Mouse (Mus musculus) heart, embryonic 14.5 days (tissue): Measurements from ENCODE around the gene Fgf18. TPM values are rescaled to one million over a fixed set of nuclear protein-coding genes. Genes with fewer than 3 reads are reported as not detected.
A peak's percentile ranks its signal among the peaks of the same experiment; 100 is the strongest.

Experiments
- ATAC-seq: fragments of 200-750 bp; cut with Nextera tagmentation; 2 replicates; pipeline ENCODE4 v1.8.0; 2017; ENCODE audit warnings: low read depth, moderate TSS enrichment; ENCODE audit not compliant: insufficient number of reproducible peaks, insufficient read depth, low FRiP score
- H3K27ac ChIP-seq, 2 experiments: fragments of 200-500 bp in 1 of 2; fragments of 300-500 bp in 1 of 2; sonication (generic) in 1 of 2; replicated peaks in 1 of 2; 2 replicates each; pipeline ENCODE4 v1.5.1; 2012 to 2014; ENCODE audit warnings: low read depth in 2 of 2, low read length in 2 of 2, control low read depth in 1 of 2, mild to moderate bottlenecking in 1 of 2, mixed read lengths in 1 of 2; ENCODE audit not compliant: control insufficient read depth in 1 of 2, insufficient read depth in 1 of 2
- H3K27me3 ChIP-seq: fragments of 300-500 bp; sonication (generic); 2 replicates; pipeline ENCODE4 v1.6.1; 2014; ENCODE audit warnings: mild to moderate bottlenecking, low read length, control low read depth; ENCODE audit not compliant: control insufficient read depth, insufficient read depth
- H3K36me3 ChIP-seq: fragments of 300-500 bp; sonication (generic); 2 replicates; pipeline ENCODE4 v1.6.1; 2014; ENCODE audit warnings: mild to moderate bottlenecking, control low read depth, low read length, mixed read lengths; ENCODE audit not compliant: control insufficient read depth, insufficient read depth
- H3K4me1 ChIP-seq, 2 experiments: fragments of 200-500 bp in 1 of 2; fragments of 300-500 bp in 1 of 2; sonication (generic) in 1 of 2; 2 replicates each; pipeline ENCODE4 v1.6.1; 2012 to 2014; ENCODE audit warnings: low read length in 2 of 2, control low read depth in 1 of 2, mixed read lengths in 1 of 2; ENCODE audit not compliant: control insufficient read depth in 2 of 2, insufficient read depth in 2 of 2
- H3K4me2 ChIP-seq: fragments of 300-500 bp; sonication (generic); 2 replicates; pipeline ENCODE4 v1.6.1; 2014; ENCODE audit warnings: mild to moderate bottlenecking, low read length
- H3K4me3 ChIP-seq, 2 experiments: fragments of 200-500 bp in 1 of 2; fragments of 300-500 bp in 1 of 2; sonication (generic) in 1 of 2; 2 replicates each; pipeline ENCODE4 v1.5.1; 2012 to 2014; ENCODE audit warnings: low read length in 2 of 2, mild to moderate bottlenecking in 2 of 2, control low read depth in 1 of 2, low read depth in 1 of 2, moderate library complexity in 1 of 2; ENCODE audit not compliant: control insufficient read depth in 1 of 2, insufficient read depth in 1 of 2
- H3K9ac ChIP-seq: fragments of 300-500 bp; sonication (generic); 2 replicates; pipeline ENCODE4 v1.6.1; 2014; ENCODE audit warnings: mild to moderate bottlenecking, low read length
- H3K9me3 ChIP-seq: fragments of 300-500 bp; sonication (generic); 2 replicates; pipeline ENCODE4 v1.6.1; 2016; ENCODE audit warnings: low read length, control low read depth; ENCODE audit not compliant: control insufficient read depth
- WGBS: fragments of 180-500 bp; shearing (Covaris S2); extraction: QIAGEN DNeasy Blood & Tissue Kit; methylation state at CpG from one replicate; pipeline ENCODE4 v1.1.7; 2014; 5-methylcytosine and 5-hydroxymethylcytosine counted together
- polyA plus RNA-seq: library from polyadenylated mRNA; unstranded; fragments of >200 nt; fragmentation: Nextera tagmentation; extraction: Ambion mirVana; gene quantifications from 2 replicates; pipeline ENCODE4 v1.2.1, GENCODE M21; 2014

Gene Fgf18
- polyA plus RNA-seq, 1 experiment from 2014 or later, result 7.9 TPM

DNA sequence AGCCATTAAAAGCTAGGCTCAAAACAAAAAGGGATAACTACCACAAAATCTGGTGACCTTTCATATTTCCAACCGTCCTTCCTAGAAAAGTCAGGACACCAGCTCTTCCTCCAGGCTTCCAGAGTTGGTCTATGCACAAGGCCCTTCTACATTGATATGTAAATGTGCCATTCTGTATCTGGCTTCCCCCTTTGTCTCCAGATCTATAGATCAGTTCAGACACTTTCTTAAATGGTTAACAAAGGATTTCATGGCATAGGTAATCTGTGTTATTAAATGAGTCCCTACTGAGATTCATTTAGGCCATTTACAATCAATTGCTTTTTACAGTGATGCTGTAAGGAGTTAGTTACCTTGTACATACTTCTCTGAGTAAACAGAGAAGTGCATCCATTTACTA is 32.6 kb upstream of the Fgf18 start:
- no peak for ATAC-seq
- Histone ChIP-seq H3K27ac (no peak overlapping the region), H3K9ac (no peak overlapping the region), H3K9me3 (no peaks in the 10 kb centered on the region), H3K4me1 (peaks cover 0 to 4% of the 10 kb centered on the region in 2 experiments; a peak in 2 of 4 replicates), H3K36me3 (no peaks in the 10 kb centered on the region), H3K27me3 (peaks cover 37% of the 10 kb centered on the region), H3K4me2 (no peak overlapping the region), H3K4me3 (no peak overlapping the region)
- 83% methylated on average over 1 of the region's 1 CpGs for WGBS

DNA sequence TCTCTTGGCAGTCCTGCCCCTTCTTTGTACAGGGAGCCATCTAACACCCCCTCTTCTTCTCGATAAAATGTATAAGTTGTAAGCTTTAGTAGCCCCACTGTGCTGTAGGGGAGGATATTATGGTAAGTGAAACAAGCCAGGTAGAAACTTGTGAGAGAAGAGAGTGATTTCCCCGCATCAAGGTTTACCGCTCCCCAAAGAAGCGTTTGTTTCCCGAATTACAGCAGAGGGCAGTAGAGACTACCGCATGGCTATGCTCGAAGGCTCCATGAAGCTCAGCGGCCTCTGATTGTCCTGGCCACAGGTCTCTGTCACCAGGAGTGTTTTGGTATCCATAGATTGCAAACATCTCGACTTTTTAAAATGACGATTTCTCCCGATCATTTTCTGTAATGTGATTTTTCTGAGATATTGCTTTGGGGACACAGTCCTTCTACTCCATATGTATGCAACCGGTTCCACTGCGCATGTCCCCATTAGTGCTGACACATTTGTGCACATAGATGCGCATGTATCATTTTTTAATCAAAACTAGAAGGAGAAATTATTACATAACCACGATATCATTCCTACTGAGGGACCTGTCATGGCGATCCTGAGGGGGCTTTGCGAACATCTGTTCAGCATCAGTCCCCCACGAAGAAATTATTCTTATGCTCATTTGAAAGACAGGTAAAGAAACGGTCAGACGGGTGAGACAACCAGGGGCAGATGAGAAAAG is 29.5 kb upstream of the Fgf18 start:
- Histone ChIP-seq H3K4me2 (no peak overlapping the region), H3K4me3 (no peak overlapping the region), H3K27me3 (peaks cover 47% of the 10 kb centered on the region), H3K27ac (no peak overlapping the region), H3K9me3 (no peaks in the 10 kb centered on the region), H3K36me3 (no peaks in the 10 kb centered on the region), H3K9ac (no peak overlapping the region), H3K4me1 (peaks cover 0 to 4% of the 10 kb centered on the region in 2 experiments; a peak in 2 of 4 replicates)
- no peak for ATAC-seq
- WGBS, result 28% methylated on average over 20 of the region's 20 CpGs

- H3K4me2 ChIP-seq, result no peak overlapping the region
- H3K36me3 ChIP-seq, result no peaks in the 10 kb centered on the region
- peaks cover 0 to 1% of the 10 kb centered on the region in 2 experiments; a peak in 2 of 4 replicates for H3K4me1 ChIP-seq
- H3K4me3 ChIP-seq, result no peak overlapping the region
- H3K9ac ChIP-seq, result no peak overlapping the region
- 56% methylated on average over 2 of the region's 3 CpGs for WGBS
- ATAC-seq, result no peak
- no peak overlapping the region for H3K27ac ChIP-seq
- peaks cover 55% of the 10 kb centered on the region for H3K27me3 ChIP-seq
- H3K9me3 ChIP-seq, result no peaks in the 10 kb centered on the region
Measured at GRCm38 (mm10) chr11:33175768-33176167, 28.6 kb upstream of the Fgf18 start.

GRCm38 (mm10) chr11:33170489-33170888 is 23.3 kb upstream of the Fgf18 start:
- no peaks in the 10 kb centered on the region for H3K9me3 ChIP-seq
- H3K4me3 ChIP-seq, result no peak overlapping the region
- no peaks in the 10 kb centered on the region for H3K4me1 ChIP-seq
- no peak overlapping the region for H3K27ac ChIP-seq
- peaks cover 24% of the 10 kb centered on the region; the same call in 1 of the 2 replicates for H3K27me3 ChIP-seq
- no peak overlapping the region for H3K4me2 ChIP-seq
- no peak for ATAC-seq
- 12% methylated on average over 9 of the region's 9 CpGs for WGBS
- no peaks in the 10 kb centered on the region for H3K36me3 ChIP-seq
- H3K9ac ChIP-seq, result no peak overlapping the region

DNA sequence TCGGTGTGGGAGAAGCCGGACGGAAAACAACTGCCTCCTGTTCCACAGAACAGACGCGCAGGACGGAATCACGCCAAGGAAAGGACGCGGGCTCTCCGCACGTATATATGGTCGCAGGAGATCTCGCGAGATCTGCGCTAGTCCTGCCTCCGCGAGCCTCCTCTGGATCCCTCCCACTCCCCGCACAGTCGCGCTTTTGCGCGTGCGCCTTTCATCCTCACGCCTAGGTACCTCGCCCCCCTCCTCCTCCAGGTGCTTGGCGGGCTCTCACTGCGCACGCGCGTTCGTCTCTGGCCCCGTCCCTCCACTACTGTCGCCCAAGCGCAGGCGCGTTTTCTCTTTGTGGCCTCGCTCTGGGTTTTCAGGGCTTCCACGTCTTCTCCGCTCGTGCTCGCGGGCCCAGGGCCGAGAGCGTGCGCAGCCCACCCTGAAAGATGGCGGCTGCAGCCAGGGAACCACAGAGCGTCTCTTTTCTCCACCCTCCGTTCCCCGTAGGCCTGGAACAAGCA is 15.9 kb upstream of the Fgf18 start, which contains the start of gene Npm1:
Gene Npm1, minus strand, starts transcription at position 209 of the 509 bp plus-strand sequence.
- Histone ChIP-seq H3K4me3 (peak within 1 kb of the TSS; percentile 92 to 99), H3K27me3 (no peaks in the 10 kb centered on the region), H3K4me2 (peak within 1 kb of the TSS; percentile 93), H3K9ac (peak within 1 kb of the TSS; percentile 98), H3K4me1 (peaks cover 4 to 15% of the 10 kb centered on the region in 2 experiments), H3K36me3 (peaks cover 34% of the 10 kb centered on the region), H3K9me3 (no peaks in the 10 kb centered on the region), H3K27ac (peak within 1 kb of the TSS; percentile 90 to 96)
- peak; percentile 98 for ATAC-seq
- WGBS, result 6% methylated on average over 49 of the region's 49 CpGs

DNA sequence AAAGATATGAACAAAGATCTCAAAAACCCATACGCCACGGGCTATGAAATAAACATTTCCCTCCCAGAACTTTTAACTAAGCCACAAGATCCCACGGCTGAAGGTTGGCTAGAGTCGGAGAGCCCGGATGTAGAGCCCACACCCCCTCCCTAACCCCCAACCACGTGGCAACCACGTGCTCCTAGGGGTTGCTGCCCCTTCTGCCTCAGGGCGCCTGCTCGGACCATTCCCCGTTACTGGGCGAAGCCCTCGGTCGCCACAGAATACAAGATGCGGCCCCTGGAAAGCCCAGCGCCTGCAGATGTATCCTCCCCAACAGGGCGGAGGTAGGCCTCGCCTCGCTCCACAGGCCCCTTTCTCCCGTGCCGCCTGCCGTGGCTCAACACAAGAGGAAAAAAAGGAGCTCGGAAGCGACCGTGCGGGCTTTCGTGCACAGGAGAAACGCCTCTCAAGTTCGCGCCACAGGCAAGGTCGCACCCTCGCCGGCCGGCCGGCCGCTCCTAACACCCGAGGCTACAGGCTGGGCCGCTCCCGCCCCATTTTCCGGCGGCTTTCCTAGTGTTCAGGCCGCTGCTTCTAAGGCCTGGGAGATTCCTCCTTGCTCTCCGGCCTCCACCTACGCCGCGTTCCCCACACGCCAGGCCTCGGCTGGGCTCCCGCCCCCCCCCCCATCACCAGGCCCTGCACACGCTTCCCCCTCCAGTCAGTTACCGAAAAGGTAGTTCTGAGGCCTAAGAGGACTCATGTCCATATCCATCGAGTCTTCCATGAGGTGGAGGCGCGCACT is 15.2 kb upstream of the Fgf18 start:
- H3K36me3 ChIP-seq, result peaks cover 41% of the 10 kb centered on the region
- peak; percentile 57 for ATAC-seq
- WGBS, result 2% methylated on average over 53 of the region's 53 CpGs

GRCm38 (mm10) chr11:33159741-33160140 is 12.5 kb upstream of the Fgf18 start:
- ATAC-seq, result no peak

More for the DNA sequence above, 15.2 kb upstream of the Fgf18 start:
- Histone ChIP-seq H3K27ac (peak overlapping the region; percentile 76 to 90), H3K9ac (peak overlapping the region; percentile 98), H3K4me2 (peak overlapping the region; percentile 93), H3K9me3 (no peaks in the 10 kb centered on the region), H3K27me3 (no peaks in the 10 kb centered on the region), H3K4me3 (peak overlapping the region; percentile 92 to 99), H3K4me1 (peaks cover 4 to 15% of the 10 kb centered on the region in 2 experiments)

More at GRCm38 (mm10) chr11:33159741-33160140, 12.5 kb upstream of the Fgf18 start:
- Histone ChIP-seq H3K4me3 (no peak overlapping the region), H3K36me3 (peaks cover 66% of the 10 kb centered on the region), H3K27ac (no peak overlapping the region), H3K4me1 (peaks cover 4 to 15% of the 10 kb centered on the region in 2 experiments), H3K9me3 (no peaks in the 10 kb centered on the region), H3K27me3 (no peaks in the 10 kb centered on the region), H3K4me2 (no peak overlapping the region), H3K9ac (no peak overlapping the region)
- 97% methylated on average over 3 of the region's 3 CpGs for WGBS
